Mouse (Mus musculus) embryonic facial prominence, embryonic 10.5 days (tissue): ENCODE measurements at regions not wholly inside any gene's neighbourhood (a gene's known extent, or its start where the extent isn't known, plus 50 kb on each side); places are given as distances from the start of the nearest gene placed in this dataset.
"Not testable (repeated sequence)": the region's sequence is repeated elsewhere in the genome, so short reads cannot be mapped to it uniquely, and the experiment has no call there.

ENCODE experiments used
- DNase-seq: peaks from one replicate; pipeline ENCODE4 v3.0.0-alpha.2; 2017; ENCODE audit warnings: low spot score
- H3K27ac ChIP-seq: fragments of 300-500 bp; sonication (generic); replicated peaks from 2 replicates; pipeline ENCODE4 v1.5.1; 2016; ENCODE audit warnings: mild to moderate bottlenecking
- H3K27me3 ChIP-seq: fragments of 300-500 bp; sonication (generic); replicated peaks from 2 replicates; pipeline ENCODE4 v1.6.1; 2016; ENCODE audit warnings: low read depth, mild to moderate bottlenecking; ENCODE audit not compliant: poor library complexity, severe bottlenecking
- H3K36me3 ChIP-seq: fragments of 300-500 bp; sonication (generic); replicated peaks from 2 replicates; pipeline ENCODE4 v1.6.1; 2016; ENCODE audit warnings: mild to moderate bottlenecking, moderate library complexity
- H3K4me1 ChIP-seq: fragments of 300-500 bp; sonication (generic); 2 replicates; pipeline ENCODE4 v1.6.1; 2016
- H3K4me3 ChIP-seq: fragments of 300-500 bp; sonication (generic); 2 replicates; pipeline ENCODE4 v1.5.1; 2016; ENCODE audit warnings: mild to moderate bottlenecking, moderate library complexity
- H3K9me3 ChIP-seq: fragments of 300-500 bp; sonication (generic); 2 replicates; pipeline ENCODE4 v1.6.1; 2016; ENCODE audit warnings: mild to moderate bottlenecking
- WGBS: fragments of 180-500 bp; shearing (Covaris S2); methylation state at CpG from one replicate; pipeline ENCODE4 v1.1.7; 2016; 5-methylcytosine and 5-hydroxymethylcytosine counted together

DNA sequence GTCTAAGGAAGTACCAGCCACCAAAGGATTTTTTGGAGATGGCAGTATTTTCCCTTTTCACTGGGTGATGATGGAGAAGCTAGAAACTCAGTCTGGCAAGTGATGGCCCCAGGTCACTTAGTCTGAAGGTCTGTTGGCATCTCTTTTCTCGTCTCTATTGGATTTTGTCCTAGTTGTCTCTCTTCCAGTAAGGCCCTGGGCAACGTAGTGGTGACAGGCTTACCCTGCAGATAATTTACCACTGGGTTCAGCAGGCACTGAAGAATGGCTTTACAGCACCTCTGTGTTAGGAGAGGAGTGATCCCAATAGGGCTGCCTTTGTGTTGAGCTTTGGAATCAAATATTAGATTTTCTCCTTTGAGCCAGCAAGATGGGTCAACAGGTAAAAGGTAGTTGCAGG is 87.9 kb upstream of the 1110032F04Rik start:
- 63% methylated on average over 2 of the region's 2 CpGs for WGBS
- H3K4me1 ChIP-seq = peaks cover 45% of the 10 kb centered on the region
- no peaks in the 10 kb centered on the region for H3K27me3 ChIP-seq
- no peak overlapping the region for H3K27ac ChIP-seq
- no peaks in the 10 kb centered on the region for H3K36me3 ChIP-seq
- no peak for DNase-seq
- no peak overlapping the region for H3K4me3 ChIP-seq
- H3K9me3 ChIP-seq = no peaks in the 10 kb centered on the region

DNA sequence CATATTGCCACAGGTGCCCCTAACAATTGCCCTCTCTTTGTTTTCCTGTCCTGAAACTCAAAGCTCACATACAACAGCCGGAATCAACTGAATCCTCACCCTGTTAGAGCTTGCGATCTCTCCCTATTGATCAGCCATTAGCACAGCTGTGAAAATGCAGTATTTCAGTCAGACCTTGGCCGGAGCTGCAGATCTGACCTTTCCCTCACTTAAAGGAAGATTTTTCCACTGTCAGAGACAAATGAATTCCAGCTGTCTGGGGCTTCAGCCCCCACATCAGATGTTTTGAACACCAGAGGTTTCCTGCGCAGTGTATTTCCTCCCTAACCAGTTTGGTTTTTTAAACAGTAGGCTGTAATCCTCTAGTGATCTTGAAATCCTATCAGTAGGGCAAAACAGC is 87.0 kb upstream of the 1110032F04Rik start:
- WGBS = 26% methylated on average over 4 of the region's 4 CpGs
- Histone ChIP-seq H3K4me1 (peaks cover 51% of the 10 kb centered on the region), H3K27ac (no peak overlapping the region), H3K27me3 (no peaks in the 10 kb centered on the region), H3K4me3 (no peak overlapping the region), H3K36me3 (no peaks in the 10 kb centered on the region), H3K9me3 (no peaks in the 10 kb centered on the region)
- DNase-seq = no peak

DNA sequence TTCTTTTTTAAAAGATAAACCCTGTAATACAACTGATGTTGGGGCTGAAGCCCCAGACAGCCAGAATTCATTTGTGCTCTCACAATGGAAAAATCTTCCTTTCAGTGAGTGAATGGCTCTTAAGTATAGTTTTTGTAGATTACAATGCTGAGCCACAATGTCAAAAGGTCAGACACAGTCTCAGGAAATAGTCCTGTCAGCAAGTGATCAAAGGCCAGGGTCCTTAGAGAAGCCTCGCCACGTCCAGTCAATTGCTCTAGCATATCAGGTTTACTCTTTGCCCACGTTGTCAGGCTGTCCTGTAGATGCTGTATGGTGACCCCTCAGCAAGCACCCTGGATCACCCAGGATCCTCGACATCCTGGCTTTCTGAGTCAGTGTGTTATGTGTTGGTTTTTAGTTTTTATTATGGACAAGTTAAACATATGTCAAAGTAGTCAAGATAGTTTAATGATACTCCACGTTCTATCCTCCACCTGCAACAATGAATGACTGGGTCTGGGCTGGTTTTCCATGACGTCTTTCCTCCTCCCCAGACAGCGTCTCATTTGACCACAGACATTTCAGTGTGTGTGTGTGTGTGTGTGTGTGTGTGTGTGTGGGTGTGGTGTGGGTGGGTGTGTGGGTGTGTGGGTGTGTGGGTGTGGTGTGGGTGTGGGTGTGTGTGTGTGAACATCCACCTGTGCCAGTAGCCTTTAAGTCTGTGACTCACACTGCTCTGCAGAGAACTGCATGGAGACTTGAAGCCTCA is 85.5 kb upstream of the 1110032F04Rik start:
- Histone ChIP-seq H3K27ac (peak overlapping the region; percentile 66; the same call in 1 of the 2 replicates), H3K27me3 (no peaks in the 10 kb centered on the region), H3K4me3 (no peak overlapping the region), H3K36me3 (no peaks in the 10 kb centered on the region), H3K4me1 (peaks cover 56% of the 10 kb centered on the region), H3K9me3 (no peaks in the 10 kb centered on the region)
- 33% methylated on average over 7 of the region's 7 CpGs for WGBS
- no peak for DNase-seq

DNA sequence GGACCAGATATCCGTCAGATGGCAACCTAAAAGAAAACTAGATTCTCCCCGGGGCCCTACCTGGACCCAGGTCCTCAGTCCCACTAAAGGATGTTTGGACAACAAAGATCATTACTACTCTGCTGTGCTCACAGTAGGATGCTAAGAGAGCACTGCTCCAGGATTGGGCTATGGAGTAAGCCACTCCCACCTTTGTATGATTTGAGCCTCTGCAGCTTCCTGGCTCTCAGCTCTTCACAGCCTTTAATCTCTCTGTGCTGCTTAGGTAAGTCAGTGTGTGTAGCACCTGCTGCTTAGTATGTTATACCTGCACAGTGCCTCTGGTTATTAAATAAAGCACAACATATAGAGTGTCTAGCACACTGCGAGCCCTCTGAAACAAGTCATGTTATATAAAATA is 82.6 kb upstream of the 1110032F04Rik start:
- 88% methylated on average over 3 of the region's 3 CpGs for WGBS
- DNase-seq = no peak
- H3K36me3 ChIP-seq = no peaks in the 10 kb centered on the region
- no peak overlapping the region for H3K27ac ChIP-seq
- H3K4me1 ChIP-seq = peaks cover 38% of the 10 kb centered on the region
- no peaks in the 10 kb centered on the region for H3K27me3 ChIP-seq
- H3K9me3 ChIP-seq = 0 out of 2 replicates have a peak, but pooled peaks cover 5% of the 10 kb centered on the region
- no peak overlapping the region for H3K4me3 ChIP-seq

DNA sequence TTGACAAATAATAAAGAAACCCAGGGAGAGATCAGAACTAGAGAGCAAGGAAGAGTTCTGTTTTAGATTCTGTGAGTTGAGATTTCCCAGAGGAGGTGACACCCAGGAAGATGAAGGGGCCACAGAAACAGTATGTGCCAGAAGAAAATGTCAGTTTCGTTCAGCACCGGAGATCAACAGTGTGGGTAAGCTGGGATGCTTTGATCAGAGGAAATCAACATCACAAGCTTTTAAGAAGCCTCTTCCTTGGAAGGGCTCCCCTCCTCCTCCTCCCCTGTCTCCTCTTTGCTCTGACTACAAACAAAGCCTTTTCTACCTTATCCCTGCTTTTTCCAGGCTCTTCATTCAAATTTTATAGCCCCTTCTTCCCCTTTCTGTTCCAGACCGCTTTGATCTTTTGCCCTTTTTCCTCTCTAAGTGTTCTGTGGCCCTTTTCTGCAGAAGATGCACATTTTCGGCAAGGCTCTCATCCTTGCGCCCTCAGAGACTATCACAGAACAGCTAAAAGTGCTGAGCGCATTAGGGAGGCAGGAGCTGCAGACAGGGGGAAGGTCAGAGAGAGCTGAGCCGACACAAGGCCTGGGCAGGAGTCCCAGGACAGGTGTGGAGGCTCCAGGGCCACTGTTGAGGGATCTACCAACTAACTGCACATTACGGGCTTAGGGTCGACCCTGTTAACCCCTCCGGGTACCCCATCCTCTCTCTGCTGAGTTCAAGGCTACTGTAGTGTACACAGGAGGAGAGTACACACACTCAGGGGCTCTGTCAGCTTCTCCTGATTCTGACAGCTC is 81.8 kb upstream of the 1110032F04Rik start:
- Histone ChIP-seq H3K36me3 (no peaks in the 10 kb centered on the region), H3K27ac (peak overlapping the region; percentile 19; the same call in 1 of the 2 replicates), H3K27me3 (no peaks in the 10 kb centered on the region), H3K4me3 (no peak overlapping the region), H3K4me1 (peaks cover 30% of the 10 kb centered on the region), H3K9me3 (0 out of 2 replicates have a peak, but pooled peaks cover 5% of the 10 kb centered on the region)
- no peak for DNase-seq
- 54% methylated on average over 10 of the region's 10 CpGs for whole genome bisulfite sequencing

DNA sequence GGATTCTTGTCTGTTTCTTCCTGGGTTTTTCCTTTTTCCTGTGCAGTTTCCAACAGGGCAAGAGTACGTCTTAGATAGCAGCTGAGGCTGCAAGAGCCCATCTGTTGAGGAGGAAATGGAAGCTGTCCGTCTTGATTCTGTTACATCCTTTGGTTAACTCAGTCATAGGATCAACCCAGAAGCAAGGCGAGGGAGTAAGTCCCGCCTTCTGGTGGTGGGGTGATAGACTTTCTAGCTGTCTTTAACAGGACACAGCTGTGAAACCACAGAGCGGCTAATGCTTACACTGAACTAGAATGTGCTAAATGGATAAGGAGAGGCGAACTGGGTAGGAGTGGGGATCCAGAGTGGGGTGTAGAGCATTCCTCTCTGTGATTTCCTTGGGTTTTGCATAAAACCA is 79.9 kb upstream of the 1110032F04Rik start:
- no peak for DNase-seq
- Histone ChIP-seq H3K36me3 (no peaks in the 10 kb centered on the region), H3K27ac (no peak overlapping the region)

DNA sequence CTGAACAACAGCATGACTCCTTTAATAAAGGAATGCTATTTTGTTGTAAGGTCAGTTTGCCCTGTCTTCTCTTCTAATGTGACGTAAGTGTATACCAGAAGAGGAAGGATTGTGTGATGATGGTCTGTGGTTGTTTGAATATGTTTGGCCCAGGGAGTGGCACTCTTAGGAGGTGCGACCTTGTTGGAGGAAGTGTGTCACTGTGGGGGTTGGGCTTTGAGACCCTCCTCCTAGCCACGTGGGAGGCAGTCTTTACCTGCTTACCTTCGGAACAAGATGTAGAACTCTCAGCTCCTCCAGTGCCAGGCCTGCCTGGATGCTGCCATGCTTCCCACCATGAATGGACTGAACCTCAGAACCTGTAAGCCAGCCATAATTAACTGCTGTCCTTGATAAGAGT is 78.9 kb upstream of the 1110032F04Rik start:
- no peak overlapping the region for H3K4me3 ChIP-seq
- 88% methylated on average over 4 of the region's 4 CpGs for WGBS
- H3K9me3 ChIP-seq = 0 out of 2 replicates have a peak, but pooled peaks cover 5% of the 10 kb centered on the region
- no peak overlapping the region for H3K27ac ChIP-seq
- no peaks in the 10 kb centered on the region for H3K36me3 ChIP-seq
- no peaks in the 10 kb centered on the region for H3K27me3 ChIP-seq
- no peak for DNase-seq
- peaks cover 18% of the 10 kb centered on the region for H3K4me1 ChIP-seq

More for the DNA sequence above, 79.9 kb upstream of the 1110032F04Rik start:
- peaks cover 18% of the 10 kb centered on the region for H3K4me1 ChIP-seq
- no peaks in the 10 kb centered on the region for H3K27me3 ChIP-seq
- H3K4me3 ChIP-seq = no peak overlapping the region
- whole genome bisulfite sequencing = 76% methylated on average over 6 of the region's 6 CpGs
- H3K9me3 ChIP-seq = 0 out of 2 replicates have a peak, but pooled peaks cover 5% of the 10 kb centered on the region

DNA sequence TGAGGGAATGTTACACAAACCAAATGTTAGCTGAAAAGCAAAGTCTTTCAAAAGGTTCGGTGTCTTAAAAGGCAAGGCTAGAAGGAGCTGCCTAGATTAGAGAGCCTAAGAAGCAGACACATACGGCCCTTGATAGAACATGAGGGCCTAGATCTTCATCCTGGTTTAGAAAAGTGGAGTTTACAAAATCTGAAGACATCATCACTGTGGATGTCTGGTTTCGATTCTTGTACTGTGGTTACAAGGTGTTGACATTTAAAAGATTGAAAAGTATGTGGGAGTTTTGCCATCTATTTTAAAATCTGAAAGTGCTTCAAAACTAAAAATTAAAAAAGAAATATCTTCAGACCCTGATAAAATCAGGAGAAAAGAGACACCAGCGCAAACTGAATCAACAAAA is 76.5 kb upstream of the 1110032F04Rik start:
- H3K4me1 ChIP-seq = peaks cover 7% of the 10 kb centered on the region
- no peaks in the 10 kb centered on the region for H3K27me3 ChIP-seq
- WGBS = 94% methylated on average over 4 of the region's 4 CpGs
- no peak overlapping the region for H3K27ac ChIP-seq
- no peaks in the 10 kb centered on the region for H3K36me3 ChIP-seq
- 0 out of 2 replicates have a peak, but pooled peaks cover 5% of the 10 kb centered on the region for H3K9me3 ChIP-seq
- DNase-seq = no peak
- H3K4me3 ChIP-seq = no peak overlapping the region

DNA sequence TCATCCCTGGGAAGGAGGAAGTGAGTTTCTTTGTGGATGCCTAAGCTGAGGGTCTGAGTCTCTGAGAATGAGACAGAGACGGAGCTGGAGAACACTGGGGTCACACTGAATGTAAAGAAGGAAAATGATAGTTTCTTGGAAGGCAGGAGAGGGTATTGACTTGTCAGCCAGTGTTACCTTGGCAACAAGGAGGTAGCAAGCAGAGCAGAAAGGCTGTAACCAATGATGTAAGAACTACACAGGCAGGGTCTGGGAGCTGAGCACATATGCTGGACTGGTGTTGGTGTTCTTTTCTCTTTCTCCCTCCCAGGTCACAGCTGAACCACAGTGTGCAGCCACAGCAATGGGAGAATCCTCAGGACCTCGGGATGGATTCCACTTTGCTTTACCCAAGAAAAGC is 75.5 kb upstream of the 1110032F04Rik start:
- Histone ChIP-seq H3K27ac (0 out of 2 replicates have a peak overlapping the region, but pooled peaks have one; percentile 14), H3K27me3 (no peaks in the 10 kb centered on the region), H3K36me3 (no peaks in the 10 kb centered on the region), H3K4me3 (no peak overlapping the region), H3K4me1 (peaks cover 7% of the 10 kb centered on the region; the same call in 1 of the 2 replicates), H3K9me3 (0 out of 2 replicates have a peak, but pooled peaks cover 5% of the 10 kb centered on the region)
- 58% methylated on average over 2 of the region's 2 CpGs for WGBS
- DNase-seq = no peak

DNA sequence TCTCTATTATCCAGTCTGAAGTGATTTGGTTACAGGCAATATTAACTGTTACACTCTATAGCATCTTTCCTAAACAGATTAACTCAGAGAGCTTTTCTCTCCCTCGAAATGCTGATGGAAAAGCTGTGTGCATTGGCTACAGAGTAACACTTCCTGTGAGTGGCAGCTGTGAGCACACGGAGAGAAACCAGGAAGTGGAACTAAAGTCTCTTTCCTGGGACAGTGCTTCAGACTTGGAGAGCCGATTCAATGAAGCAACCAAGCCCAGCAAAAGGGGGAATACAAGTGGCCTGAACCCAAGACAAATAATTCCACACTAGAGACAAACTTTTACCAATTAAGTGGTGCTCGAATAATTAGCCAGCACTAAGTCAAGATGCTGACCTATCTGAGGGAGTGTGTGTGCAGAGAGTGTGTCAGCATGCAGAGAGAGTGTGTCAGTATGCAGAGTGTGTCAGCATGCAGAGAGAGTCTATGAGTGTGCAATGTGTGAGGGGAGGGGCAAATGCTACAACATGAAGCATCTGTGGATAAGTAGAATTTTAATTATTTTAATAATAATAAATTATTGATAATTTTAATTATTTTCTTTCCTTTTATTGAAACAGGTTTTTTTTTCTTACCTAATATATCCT is 74.9 kb upstream of the 1110032F04Rik start:
- Histone ChIP-seq H3K36me3 (no peaks in the 10 kb centered on the region), H3K4me1 (peaks cover 7% of the 10 kb centered on the region; the same call in 1 of the 2 replicates), H3K27me3 (no peaks in the 10 kb centered on the region), H3K27ac (0 out of 2 replicates have a peak overlapping the region, but pooled peaks have one; percentile 14), H3K9me3 (0 out of 2 replicates have a peak, but pooled peaks cover 5% of the 10 kb centered on the region), H3K4me3 (no peak overlapping the region)
- DNase-seq = no peak
- 53% methylated on average over 4 of the region's 4 CpGs for WGBS

DNA sequence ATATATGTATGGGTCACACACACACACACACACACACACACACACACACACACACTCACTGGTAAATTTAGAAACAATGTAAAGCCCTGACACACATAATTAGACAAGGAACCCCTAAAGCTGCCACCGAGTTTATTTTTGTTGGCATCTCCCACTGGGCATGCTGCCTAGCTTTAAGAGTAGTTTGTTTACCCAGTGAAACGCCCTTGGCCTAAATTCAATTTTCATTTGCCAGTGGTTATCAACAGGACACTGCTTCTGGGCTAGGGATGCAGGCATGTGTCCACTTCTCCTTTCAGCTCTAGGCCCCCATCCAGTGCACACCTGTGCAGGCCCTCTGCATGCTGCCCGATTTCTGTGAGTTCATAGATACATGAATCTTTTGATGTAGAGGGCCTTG is 73.7 kb upstream of the 1110032F04Rik start:
- no peaks in the 10 kb centered on the region for H3K27me3 ChIP-seq
- 69% methylated on average over 3 of the region's 3 CpGs for WGBS
- no peak overlapping the region for H3K27ac ChIP-seq
- peaks cover 2% of the 10 kb centered on the region; the same call in 1 of the 2 replicates for H3K9me3 ChIP-seq
- H3K4me3 ChIP-seq = no peak overlapping the region
- DNase-seq = no peak
- H3K36me3 ChIP-seq = no peaks in the 10 kb centered on the region
- H3K4me1 ChIP-seq = peaks cover 7% of the 10 kb centered on the region; the same call in 1 of the 2 replicates

DNA sequence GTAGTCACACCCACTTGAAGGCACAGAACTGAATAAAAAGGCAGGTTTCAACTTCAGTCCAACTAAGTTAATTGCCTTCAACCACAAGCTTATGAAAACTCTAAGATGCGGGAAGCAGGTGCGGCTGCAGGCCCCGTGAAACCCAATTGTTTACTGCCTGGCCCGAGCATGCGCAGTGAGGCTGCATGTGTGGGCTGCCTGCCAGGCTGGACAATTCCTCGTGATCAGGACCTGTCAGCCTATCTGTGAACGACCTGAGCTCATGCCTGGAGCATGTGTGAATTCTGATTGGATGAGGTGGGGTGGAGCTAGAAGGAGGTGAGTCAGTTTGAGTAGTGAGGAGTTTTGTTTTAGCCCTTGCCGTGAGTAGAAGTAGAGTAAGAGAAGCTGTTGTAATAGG is 71.0 kb upstream of the 1110032F04Rik start:
- DNase-seq, H3K27ac ChIP-seq, H3K4me3 ChIP-seq, H3K36me3 ChIP-seq, H3K27me3 ChIP-seq, H3K4me1 ChIP-seq: not testable (repeated sequence)
- 86% methylated on average over 8 of the region's 8 CpGs for WGBS
- peaks cover 10% of the 10 kb centered on the region; the same call in 1 of the 2 replicates for H3K9me3 ChIP-seq
